Mouse (Mus musculus) heart, postnatal 36 days (tissue): Measurements from ENCODE around the gene Anapc2. TPM values are rescaled to one million over a fixed set of nuclear protein-coding genes. Genes with fewer than 3 reads are reported as not detected.

ENCODE experiments used
- DNase-seq, 2 experiments: peaks; one replicate each; pipeline ENCODE4 v3.0.0; 2021 to 2022
- intact Hi-C: fragments of 180-260 bp; cut with DNase I; formaldehyde crosslinking; loops from one replicate; pipeline ENCODE4 v1.15.1; 2025
- total RNA-seq, 2 experiments: library from RNA; stranded (reverse); gene quantifications; 2 replicates each; pipeline ENCODE4 v1.2.3; 2021

Gene Anapc2
- 10 to 100 TPM; 38.6 to 39.1 TPM for total RNA-seq

DNA sequence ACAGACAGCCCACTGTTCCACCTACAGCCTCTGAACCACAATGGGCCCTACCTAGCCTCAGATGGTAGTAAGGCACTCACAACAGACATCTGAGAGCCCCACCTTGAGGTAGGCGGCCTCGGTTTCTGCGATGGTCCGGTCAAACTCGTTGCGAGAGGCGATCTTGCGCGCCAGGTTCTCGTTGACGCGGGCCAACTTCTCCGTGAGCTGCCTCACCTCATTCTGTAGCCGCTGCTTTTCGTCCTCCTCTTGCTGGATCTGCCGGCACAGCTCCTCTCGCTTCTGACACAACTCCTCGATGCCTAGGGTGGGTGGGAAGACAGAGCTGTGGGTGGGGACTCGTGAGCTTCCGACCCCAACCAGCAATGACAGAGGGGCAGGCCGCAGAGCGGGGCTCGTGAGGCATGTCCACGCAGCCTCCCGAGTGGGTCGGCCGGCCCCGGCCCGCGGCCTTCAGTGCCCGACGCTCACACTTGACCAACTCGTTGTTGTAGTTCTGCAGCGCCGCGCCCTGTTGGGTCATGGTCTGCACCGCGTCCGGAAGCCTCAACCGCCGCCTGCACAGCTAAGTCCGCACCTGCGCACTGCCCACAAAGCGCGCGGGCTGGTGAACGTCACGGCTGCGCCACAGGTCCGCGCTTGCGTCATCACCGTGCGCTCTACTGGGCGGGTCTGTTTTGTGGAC is at the start of gene Anapc2, which contains the start of gene Ssna1:
Anapc2 (plus strand) TSS at position 652 of the 685 bp plus-strand sequence.
Ssna1 (minus strand) TSS at position 612 of the 685 bp plus-strand sequence.
- peak; percentile 98 for DNase-seq
- intact Hi-C loops: loop anchor here (1.0 to 5.0 kb wide), 4 partner anchors 17 to 75 kb away; partner anchors contain the start of genes Man1b1, Tmem203 and Tor4a

DNA sequence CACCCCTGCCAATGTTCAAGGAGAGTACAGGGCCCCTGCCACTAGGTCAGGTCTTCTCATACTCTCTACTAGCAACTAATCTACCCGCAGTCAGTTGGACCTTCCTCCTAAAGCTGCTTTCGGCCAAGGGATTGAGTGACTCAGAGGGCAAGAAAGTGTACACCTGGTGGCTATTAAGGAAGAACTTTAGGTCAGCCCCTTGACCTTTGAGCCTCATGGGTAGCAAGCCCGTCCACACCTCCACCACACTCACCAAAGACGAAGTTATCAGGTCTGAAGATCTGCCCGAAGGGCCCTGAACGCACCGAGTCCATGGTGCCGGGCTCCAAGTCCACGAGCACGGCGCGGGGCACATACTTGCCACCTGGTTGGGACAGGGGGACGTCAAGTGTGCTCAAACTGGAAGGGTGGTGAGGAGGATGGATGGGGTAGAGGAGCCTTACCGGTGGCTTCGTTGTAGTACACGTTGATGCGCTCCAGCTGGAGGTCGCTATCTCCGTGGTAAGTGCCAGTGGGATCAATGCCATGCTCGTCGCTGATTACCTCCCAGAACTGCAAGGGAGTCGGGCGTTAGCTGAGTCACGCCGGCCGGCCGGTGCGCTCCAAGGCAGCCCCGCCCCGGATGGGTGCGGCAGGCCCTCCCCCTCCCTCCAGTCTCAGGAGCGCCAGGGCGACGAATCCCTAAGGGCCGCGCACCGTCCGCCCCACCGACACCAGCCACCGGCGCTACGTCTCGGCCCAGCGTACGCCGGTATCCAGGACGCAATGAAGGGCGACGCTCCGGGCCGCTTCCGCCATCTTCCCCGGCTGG is 48.4 kb upstream of the Anapc2 start:
- DNase-seq: peak; percentile 79 to 83
- intact Hi-C loops: loop anchor here (1.0 kb wide), 1 partner anchor 12 kb away; no protein-coding TSS in a partner anchor

DNA sequence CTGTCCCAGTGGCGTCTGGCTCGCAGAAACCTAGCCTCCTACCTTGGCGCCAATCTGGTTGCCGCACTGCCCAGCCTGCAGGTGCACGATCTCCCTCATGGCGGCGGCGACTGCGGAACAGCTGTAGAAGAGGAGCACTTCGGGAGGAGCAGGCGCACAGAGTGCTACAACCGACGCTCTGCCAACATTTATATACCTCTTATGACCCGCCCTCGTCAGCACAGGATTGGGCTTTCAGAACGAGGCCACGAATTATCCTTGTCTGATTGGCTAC is 47.8 kb upstream of the Anapc2 start, which contains the start of gene Tubb4b:
Tubb4b (minus strand) TSS at position 211 of the 274 bp plus-strand sequence.
- intact Hi-C loops: no loop called here

DNA sequence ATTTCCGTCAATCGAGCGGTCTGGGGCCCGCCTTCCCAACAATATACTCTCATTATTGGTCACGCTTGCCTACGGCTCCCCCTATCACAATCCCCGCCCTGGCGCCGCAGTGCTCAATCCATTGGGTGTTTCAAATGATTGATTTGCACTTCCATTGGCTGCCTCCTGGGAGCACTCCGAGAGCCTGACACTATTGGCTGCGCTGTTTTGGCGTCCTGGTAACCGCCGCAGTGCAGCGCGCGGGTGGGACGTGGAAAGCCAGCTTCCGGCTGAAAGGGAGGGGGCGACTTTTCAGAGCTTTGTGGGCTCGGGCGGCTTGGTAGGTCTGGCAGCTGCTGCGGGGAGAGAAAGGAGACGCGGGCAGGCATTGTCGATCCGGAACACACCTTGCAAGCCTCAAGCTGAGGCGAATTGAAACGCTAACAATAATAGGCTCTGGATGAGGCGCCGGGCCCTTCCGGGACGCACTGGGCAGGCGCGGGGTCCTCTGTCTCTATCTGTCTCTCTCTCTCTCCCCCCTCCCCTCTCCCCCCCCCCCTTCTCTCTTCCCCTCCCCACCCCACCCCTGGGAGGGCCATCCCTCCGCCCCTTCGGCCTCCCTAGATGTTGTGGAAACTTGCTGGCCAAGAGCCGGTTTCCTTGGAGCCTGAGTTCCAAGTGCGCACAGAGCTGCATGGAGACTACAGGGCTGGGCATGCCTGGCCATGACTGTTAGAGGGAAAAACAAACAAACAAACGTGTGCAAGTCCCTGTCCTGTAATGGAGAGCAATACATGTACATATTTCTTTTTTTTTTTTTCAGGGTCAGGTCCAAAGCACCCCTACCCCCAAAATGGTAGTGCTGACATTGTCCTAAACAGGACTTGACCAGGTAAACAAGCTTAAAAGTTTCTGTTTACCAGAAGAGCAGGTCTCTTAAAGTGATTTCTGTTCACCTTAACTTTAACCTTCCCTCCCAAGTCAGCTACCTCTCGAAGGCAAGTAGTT is 47.2 kb upstream of the Anapc2 start:
- peak; percentile 92 to 95 for DNase-seq
- intact Hi-C loops: loop anchor here (5.0 kb wide), 1 partner anchor 67 kb away; no protein-coding TSS in a partner anchor

More for the DNA sequence above, 47.8 kb upstream of the Anapc2 start, which contains the start of gene Tubb4b:
- no peak for DNase-seq

DNA sequence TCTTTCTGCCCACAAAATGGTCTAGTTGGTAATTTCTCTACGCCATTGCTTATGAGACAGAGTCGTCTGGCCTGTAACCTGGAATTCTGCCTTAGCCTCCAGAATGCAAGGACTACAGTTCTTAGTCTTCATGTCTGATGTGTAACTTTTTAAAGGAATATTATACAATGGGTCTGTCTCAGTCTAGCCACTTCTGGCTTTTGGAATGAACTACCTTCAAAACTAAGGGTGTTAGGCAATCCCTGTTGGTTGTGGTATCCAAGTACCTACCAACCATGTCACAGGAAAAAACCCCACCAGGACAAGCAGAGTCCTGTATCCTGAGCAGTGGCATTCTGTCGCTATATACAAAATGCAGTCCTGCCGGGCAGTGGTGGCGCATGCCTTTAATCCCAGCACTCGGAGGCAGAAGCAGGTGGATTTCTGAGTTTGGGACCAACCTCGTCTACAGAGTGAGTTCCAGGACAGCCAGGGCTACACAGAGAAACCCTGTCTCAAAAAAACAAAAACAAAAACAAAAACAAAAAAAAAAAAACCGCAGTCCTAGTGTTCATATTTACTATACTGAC is 46.4 kb upstream of the Anapc2 start:
- intact Hi-C loops: loop anchor here (5.0 kb wide), 1 partner anchor 66 kb away; no protein-coding TSS in a partner anchor
- no peak for DNase-seq

DNA sequence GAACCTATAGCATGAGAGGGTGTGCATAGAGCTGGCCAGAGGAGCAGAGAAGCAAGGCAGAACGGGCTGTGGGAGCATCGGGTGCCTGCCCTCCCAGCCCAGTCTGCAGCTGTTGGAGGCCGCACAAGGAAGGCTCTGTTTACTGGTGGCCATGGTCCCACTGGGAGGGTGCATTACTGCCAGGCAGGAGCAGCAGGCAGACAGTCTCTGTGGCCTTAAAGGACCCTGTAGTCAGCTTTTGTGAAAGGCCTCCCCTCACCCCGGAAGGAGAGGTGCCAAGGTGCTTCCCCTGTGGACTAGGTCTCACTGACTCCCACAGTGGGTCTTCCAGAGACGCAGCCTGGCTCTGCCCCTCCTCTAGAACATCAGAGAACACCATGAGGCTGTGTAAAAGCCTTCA is 45.4 kb upstream of the Anapc2 start:
- no peak for DNase-seq
- intact Hi-C loops: loop anchor here (5.0 kb wide), 1 partner anchor 65 kb away; no protein-coding TSS in a partner anchor

DNA sequence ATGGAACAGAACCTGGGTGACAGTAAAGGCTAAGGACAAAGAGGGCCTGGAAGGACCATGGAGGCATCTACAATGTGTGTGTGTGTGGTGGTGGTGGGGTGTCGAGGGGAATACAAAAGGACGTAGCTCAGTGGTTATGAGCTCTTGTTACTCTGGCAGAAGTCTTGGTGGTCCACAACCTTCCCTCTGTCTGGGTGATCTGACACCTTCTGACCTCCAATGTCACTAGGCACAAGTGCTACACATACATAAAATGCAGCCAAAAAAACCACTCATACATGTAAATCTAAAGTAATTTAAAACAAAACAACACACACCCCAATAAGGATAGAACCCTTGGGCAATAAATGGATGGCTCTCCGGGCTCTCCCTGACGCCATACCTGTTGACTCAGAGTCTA is 44.9 kb upstream of the Anapc2 start:
- DNase-seq: no peak
- intact Hi-C loops: loop anchor here (5.0 kb wide), 1 partner anchor 65 kb away; no protein-coding TSS in a partner anchor

DNA sequence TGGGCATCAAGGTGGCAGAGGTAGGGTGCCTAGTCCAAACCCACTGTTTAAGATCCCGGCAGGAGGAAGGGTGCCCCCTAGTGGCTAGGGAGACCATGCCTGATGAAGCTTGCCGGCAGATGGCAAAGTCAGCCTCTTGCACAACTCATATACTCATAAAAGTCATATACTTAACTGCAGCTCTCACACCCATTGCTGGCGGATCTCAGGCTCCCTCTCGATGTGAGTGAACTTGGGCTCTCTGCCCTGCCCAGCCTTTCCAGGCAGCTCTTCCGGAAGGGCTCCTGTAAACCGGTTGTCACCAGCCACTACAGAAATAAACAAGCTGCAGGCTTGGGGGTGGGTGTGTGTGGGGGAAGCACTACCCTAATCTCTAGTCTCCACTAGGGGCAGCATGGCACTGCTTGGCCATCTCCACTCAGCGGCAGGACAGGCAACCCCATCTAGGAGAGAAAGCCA is 43.8 kb upstream of the Anapc2 start:
- peak; percentile 85 to 88 for DNase-seq
- intact Hi-C loops: loop anchor here (1.0 to 5.0 kb wide), 5 partner anchors 26 to 102 kb away; partner anchors contain the start of gene Tmem203

DNA sequence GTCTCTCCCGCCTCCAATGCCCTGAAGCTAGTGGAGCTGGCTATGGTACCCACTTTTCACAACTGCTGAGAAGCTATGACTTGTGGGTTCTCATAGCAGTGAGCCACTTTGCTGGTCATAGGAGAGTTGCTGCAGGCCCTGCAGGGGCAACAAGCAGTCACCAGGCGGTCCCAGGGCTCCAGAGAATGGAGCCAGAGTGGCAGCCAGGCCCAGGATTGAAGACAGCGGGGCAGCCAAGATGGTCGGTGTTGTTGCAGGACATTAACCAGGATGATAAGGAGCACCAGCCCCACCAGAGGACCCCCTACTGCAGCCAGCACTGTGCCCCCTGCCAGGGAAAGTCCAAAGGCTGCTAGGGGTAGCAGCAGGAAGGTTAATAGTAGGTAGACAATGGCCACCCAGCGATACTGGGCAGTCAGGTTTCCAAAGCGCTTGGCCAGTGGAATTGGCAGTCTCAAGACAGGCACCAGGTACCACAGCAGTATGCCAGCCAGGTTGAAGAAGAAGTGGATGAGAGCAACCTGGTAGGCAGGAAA is 43.2 kb upstream of the Anapc2 start:
- intact Hi-C loops: loop anchor here (1.0 to 5.0 kb wide), 5 partner anchors 26 to 102 kb away; partner anchors contain the start of gene Tmem203
- DNase-seq: no peak

DNA sequence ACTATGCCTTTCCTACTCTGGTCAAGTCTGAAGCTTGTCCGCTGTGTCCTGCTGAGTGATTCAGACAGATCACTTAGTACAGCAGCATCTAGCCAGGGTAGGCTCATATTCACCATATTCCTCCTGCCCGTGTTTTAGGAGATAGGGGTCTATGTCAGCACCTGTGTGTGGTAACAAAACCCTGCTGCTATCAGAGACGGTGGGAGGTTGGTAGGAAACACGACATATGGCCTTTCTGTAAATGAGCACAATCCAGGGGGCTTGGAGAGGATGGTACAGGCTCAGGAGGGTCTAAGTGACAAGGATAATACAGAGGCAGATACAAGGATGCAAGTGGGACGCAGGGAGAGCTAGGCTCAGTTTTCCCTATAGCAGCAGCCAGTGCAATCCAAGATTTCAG is 42.7 kb upstream of the Anapc2 start:
- intact Hi-C loops: loop anchor here (2.0 to 5.0 kb wide), 3 partner anchors 25 to 103 kb away; partner anchors contain the start of gene Tmem203
- no peak for DNase-seq

DNA sequence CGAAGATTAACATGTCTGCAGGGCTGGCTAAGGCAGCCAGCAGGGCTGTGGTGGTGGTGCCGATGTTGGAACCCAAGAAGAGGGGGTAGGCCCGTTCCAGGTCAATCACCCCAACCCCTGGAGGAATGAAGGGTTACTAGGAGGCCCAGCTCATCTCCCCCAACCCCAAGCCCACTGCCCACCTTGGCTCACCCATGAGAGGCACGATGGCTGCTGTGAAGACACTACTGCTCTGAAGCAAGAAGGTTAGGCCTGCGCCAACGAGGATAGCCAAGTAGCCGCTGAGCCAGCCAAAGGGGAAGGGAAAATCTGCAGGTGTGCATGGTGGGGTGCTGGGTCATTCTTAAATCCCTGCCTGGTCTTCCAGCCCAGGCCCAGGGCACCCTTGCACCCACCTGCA is 41.7 kb upstream of the Anapc2 start:
- DNase-seq: no peak
- intact Hi-C loops: no loop called here

DNA sequence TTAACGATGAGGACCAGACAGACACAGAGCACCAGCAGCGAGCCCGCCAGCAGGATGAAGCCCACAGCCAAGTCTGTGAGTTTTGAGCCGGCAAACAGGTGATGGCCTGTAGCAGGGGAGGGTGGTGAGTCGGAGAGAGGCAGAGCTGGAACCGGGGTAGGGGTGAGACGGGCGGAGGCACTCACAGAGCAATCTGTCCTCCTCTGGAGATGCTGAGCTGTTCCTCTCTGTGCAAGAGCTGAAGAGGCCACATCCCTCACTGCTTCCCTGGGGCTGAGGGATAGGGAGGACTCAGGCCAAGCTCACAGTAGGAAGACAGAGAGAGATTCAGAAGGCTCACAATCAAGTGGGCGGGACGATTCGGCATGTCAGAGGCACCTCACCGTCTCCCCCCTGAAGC is 41.2 kb upstream of the Anapc2 start:
- no peak for DNase-seq
- intact Hi-C loops: no loop called here

DNA sequence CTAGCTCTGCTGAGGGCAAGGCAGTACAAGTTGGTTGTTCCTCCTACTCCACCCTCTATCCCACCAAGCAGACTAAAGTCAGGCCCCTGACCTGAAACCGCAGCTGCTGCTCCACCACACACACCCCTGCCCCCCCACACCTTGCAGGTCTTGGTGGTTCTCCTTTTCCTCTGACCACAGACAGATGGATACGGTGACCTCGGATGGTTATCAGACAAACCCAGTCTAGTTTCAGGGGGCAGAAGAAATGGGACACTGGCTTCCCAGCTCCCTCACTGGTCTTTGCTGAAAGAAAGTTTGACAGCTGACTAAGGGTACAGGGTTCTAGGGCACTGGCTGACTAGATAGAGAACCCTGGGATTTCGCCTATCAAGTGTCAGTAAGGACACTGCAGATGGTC is 38.9 kb upstream of the Anapc2 start:
- DNase-seq: no peak
- intact Hi-C loops: no loop called here

DNA sequence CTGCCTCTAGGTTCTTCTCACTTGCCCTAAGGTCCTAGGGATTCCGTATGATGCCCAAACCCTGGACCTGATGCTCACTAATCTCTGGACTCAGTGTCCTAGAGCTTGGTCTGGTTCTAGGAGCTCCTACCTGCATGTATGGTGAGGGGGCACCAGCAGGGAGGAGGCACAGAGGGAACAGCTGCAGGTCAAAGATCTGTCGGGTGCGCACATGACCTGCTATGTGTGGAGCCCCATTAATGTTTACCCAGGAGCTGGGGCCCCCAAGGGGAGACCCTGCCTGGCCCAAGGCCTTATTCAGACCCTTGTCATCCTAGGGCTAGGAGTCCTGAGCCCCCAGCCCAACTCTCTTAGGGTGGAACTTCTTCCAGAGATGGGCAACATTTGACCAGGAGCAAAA is 38.2 kb upstream of the Anapc2 start, which contains the start of gene Slc34a3:
Slc34a3 (minus strand) TSS at position 315 of the 400 bp plus-strand sequence.
- intact Hi-C loops: no loop called here
- DNase-seq: no peak

DNA sequence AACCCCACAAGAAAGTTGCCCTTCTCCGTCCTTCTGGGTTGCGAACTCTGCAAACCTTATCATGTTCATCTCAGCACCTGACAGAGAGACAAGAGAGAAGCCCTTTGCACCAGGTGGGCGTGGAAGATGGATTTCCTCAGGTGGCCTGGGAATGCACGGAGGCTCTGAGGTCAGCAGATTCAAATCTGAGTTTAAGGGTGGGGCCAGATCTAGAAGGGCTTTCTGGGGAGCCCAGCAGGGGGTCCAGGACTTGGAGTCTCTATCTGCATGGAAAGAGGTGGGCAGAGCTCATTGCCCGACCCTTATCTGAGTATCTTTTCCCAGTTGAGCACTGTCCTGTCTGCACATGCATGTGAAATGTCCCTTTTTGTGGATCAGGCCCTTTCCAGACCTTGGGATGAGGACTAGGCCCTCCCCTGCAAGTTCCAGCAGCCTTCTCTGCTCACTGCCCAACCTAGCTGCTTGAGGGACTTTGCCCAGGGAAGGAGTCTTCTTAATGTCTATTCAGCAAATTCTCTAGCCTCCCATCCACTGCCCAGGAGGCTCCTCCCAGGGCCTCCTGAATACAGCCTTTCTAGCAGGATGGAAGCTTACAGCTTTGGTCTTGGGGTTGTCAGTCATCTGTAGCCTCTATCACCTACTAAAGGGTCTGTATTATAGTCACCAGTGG is 37.6 kb upstream of the Anapc2 start:
- no peak for DNase-seq
- intact Hi-C loops: no loop called here

DNA sequence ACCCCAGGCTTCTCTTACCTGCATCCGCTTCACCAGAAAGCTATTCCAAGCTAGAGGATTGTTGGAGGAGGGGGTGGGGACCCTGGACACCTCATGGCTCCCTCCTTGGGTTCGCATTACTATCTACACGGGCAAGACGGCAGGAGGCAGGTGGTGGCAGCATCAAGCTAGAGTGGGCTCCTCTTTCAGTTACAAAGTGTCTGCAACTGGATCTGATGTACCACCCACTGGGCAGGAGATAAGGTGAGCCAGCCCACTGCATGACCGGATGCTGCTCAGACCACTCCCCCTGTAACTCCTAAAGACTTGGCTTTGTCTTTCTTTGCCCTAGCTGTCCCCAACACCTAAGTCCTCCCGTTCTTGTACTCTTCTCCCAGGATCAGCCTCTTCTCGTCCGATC is 35.7 kb upstream of the Anapc2 start, which contains the start of gene Rnf224:
Rnf224 (minus strand) TSS at position 174 of the 400 bp plus-strand sequence.
- intact Hi-C loops: no loop called here

DNA sequence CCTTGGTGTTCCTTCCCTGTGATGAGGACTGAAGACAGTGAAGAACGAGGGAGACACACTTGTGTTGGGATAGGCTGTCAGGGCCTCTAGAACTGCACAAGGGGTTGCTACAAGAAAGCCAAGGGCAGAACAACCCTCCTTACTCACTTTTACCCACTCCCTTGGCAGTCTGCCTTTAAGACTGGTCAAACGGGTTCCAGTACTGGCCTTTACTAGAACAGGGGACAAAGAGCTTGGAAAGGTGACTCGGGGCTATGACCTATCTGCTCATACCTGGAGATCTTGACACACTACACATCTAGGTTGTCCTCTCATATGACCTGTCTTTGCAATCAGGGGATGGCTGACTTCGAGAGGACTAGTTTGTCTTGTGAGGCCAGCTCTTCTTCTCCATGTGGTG is 34.8 kb upstream of the Anapc2 start:
- no peak for DNase-seq
- intact Hi-C loops: no loop called here

More for the DNA sequence above, 35.7 kb upstream of the Anapc2 start, which contains the start of gene Rnf224:
- no peak for DNase-seq

DNA sequence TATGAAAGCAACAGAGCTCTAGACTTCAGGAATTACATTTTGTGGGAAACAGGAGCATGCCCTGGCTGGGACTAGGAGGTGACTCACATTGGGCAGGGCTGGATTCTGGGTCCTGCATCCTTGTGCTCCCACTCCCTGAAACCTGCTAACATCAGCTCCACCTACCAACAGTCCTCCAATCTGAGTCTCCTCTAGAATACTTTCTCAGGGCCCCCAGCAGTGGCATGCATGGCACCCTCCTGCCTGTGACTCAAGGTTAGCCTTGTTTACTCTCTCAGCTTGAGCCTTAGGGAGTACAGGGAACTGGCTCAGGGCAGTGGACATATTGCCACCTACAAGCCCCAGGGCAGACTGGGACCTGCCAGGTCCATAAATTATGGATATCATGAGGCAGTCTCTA is 34.2 kb upstream of the Anapc2 start:
- intact Hi-C loops: no loop called here
- DNase-seq: no peak

DNA sequence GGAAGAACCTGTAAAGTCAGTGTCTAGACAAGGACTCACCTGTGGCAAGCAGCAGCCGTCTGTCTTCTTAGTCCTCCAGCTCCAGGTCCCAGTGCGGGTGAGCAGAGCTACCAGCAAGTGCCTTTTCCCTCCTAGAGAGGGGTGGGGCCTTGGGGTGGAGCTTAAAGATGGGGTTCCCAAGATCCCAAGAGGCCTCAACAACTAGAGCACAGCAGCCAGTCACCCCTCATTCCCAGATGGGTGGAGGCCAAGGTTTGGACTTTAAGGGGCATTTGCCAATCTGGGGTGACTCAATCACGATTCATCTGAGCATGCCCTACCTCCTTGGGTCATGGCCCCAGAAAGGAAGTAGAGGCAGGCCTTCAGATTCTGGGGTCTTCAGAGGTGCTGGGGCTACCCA is 32.5 kb upstream of the Anapc2 start:
- no peak for DNase-seq
- intact Hi-C loops: no loop called here
